Mouse (Mus musculus) thymus, postnatal 10 days (tissue): ENCODE data around the gene Lgalsl.

Experiments used
- DNase-seq, 2 experiments: peaks; one replicate each; pipeline ENCODE4 v3.0.0; 2021; ENCODE audit warnings: low spot score in 2 of 2

The Lgalsl gene

GRCm38 (mm10) chr11:20782620-20783019 lies 48.2 kb downstream of the Lgalsl start:
- no peak for DNase-seq

- DNase-seq: no peak
These were observed 50.5 kb downstream of the Lgalsl start for GRCm38 (mm10) chr11:20780312-20780711.

GRCm38 (mm10) chr11:20778861-20779563 lies 51.8 kb downstream of the Lgalsl start:
- DNase-seq: no peak

GRCm38 (mm10) chr11:20778298-20778697 lies 52.6 kb downstream of the Lgalsl start:
- DNase-seq: no peak

- DNase-seq: no peak
These were observed 54.2 kb downstream of the Lgalsl start for GRCm38 (mm10) chr11:20776668-20777067.
